Mouse (Mus musculus): ENCODE measurements around the gene Mkks.
A peak's percentile ranks its signal among the peaks of the same experiment; 100 is the strongest.
"Not testable (repeated sequence)": the region's sequence is repeated elsewhere in the genome, so short reads cannot be mapped to it uniquely, and the experiment has no call there.

Gene Mkks

GRCm38 (mm10) chr2:136891068-136891950, at the start of gene Mkks, which contains the start of the genes Slx4ip and AL731706.1:
Gene Mkks, minus strand, starts transcription at chr2:136891389.
Gene Slx4ip, plus strand, starts transcription at chr2:136891218.
Gene AL731706.1, minus strand, starts transcription at chr2:136891389.
- DNase-seq (ENCODE audit: low read depth, low spot score), result peak; percentile 99

DNA sequence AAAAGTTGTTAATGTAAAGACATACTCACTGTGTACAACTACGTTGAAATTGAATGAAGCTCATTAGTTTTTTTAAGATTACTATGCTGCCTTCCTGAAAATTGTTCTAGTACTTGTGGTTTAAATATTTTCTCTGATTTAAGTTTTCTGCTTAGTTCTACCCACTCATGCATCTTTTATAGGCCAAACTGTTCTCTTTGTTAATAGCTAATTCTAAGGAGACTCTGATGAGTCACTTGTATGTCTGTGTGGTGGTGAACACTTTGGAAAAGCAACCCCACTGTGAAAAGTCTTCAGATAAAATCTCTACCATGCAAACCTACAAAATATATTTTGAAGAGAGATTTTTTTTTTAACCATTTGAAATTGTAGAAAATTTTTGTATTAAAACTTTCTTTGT, 47.1 kb upstream of the Mkks start:
- no peak for DNase-seq (ENCODE audit: low read depth, low spot score)

- DNase-seq (ENCODE audit: low read depth, low spot score), result no peak
Measured at GRCm38 (mm10) chr2:136936391-136937288, 45.5 kb upstream of the Mkks start.

DNA sequence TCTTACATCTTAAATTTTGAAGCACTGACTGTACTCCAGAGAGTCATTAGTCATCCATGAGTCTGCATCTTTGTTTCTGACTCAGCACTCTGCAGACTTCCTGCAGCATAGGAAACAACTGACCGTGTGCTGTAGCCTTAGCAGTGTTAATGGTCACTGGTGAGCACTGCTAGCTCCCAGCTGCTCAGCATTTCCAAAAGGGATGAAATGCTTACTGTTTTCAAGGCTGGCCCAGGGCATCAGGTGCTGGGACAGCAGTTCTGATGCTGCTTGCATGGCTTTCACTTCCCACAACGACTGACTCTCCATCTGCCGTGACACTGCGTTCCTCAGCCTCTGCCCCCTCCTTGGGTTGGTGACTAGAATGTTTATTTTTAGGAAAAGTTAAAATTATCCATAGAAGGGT, 29.8 kb upstream of the Mkks start:
- DNase-seq (ENCODE audit: low read depth, low spot score), result no peak

- DNase-seq (ENCODE audit: low read depth, low spot score), result no peak
Measured at GRCm38 (mm10) chr2:136920257-136920993, 29.2 kb upstream of the Mkks start.

- DNase-seq (ENCODE audit: low read depth, low spot score), result no peak
Measured at GRCm38 (mm10) chr2:136919433-136919832, 28.2 kb upstream of the Mkks start.

DNA sequence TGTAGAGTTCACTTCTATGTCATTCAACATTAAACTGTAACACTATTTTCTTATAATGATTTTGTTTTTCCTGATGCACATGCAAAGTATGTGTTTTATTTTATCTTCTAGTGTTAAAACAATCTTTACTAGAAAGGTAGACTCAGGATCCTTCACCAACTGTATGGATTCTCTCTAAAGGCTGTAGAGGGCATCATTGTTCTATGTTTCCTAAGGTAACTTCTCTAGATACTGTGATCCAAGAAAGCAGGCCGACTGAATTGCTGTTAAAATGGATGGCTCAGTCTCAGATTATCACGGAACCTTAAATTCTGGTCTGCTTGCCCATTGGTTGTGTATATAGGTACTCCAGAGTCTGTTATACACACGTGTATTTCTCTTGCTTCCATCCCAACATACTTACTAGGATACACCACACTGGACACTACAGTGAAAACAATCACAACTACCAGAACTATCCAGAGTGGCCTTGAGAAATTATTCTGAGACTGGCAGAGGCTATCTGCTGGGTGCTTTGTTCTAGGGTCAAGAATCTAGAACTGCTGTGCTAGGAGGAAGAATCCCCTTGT, 23.2 kb upstream of the Mkks start:
- DNase-seq (ENCODE audit: low read depth, low spot score), result no peak

- DNase-seq (ENCODE audit: low read depth, low spot score), result no peak
Measured at GRCm38 (mm10) chr2:136913021-136913420, 21.8 kb upstream of the Mkks start.

DNA sequence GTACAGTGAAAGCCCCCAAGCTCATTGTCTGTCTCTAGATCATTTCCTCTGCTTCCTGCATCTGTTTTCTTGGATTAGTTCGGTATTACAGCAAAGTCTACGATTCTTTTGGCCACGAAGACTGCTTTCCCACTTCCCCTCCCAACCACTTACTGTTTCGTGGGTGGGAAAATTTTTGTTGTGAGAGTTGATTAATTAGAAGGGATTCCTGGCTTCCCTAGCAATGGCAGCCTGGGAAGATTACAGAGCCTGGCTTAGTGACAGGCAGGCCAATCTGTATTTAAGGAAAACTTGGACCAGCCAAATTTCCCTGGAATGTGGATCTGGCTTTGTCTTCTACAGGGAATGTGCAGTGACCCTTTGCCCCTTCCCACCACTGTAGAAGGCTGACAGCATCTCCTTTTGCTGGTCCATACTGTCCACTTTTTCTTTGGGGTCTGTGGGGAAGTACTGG, 20.8 kb upstream of the Mkks start:
- no peak for DNase-seq (ENCODE audit: low read depth, low spot score)

- DNase-seq (ENCODE audit: low read depth, low spot score), result no peak
Measured at GRCm38 (mm10) chr2:136909298-136909697, 18.1 kb upstream of the Mkks start.

GRCm38 (mm10) chr2:136908596-136908995, 17.4 kb upstream of the Mkks start:
- no peak for DNase-seq (ENCODE audit: low read depth, low spot score)

GRCm38 (mm10) chr2:136896131-136896530, 4.9 kb upstream of the Mkks start:
- no peak for DNase-seq (ENCODE audit: low read depth, low spot score)

- no peak for DNase-seq (ENCODE audit: low read depth, low spot score)
Measured at GRCm38 (mm10) chr2:136894494-136894893, 3.3 kb upstream of the Mkks start.

DNA sequence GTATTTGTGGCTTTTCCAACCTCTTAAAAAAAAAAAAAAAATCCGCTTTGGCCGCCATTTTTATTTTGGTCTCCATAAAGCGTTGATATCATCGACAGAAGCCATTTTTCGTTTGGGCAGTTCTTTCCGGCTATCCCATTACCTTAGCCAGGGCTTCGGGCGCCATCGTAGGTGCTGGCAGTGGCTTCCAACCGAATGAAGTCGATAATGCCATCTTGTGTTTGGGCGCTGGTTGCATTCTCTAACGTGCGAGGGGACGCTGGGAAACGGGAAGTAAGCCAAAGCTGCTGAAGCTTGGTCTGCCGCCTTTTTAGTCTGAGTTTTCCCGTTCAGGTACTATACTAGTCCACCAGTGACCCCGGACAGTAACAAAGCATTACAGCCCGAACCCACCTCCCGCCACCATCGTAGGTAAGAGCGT, 772 bp upstream of the Mkks start:
- DNase-seq (ENCODE audit: low read depth, low spot score), result peak; percentile 91

- not testable (repeated sequence) for DNase-seq (ENCODE audit: low read depth, low spot score)
Measured at GRCm38 (mm10) chr2:136890716-136891067, 497 bp downstream of the Mkks start.

GRCm38 (mm10) chr2:136886846-136887245, 4.3 kb downstream of the Mkks start:
- DNase-seq (ENCODE audit: low read depth, low spot score), result no peak

- DNase-seq (ENCODE audit: low read depth, low spot score), result no peak
Measured at GRCm38 (mm10) chr2:136885579-136885978, 5.6 kb downstream of the Mkks start, which contains the start of gene AL731706.2. Gene AL731706.2, minus strand, starts transcription at chr2:136885679.

- DNase-seq (ENCODE audit: low read depth, low spot score), result no peak
Measured at GRCm38 (mm10) chr2:136854543-136855388, 36.4 kb downstream of the Mkks start.

DNA sequence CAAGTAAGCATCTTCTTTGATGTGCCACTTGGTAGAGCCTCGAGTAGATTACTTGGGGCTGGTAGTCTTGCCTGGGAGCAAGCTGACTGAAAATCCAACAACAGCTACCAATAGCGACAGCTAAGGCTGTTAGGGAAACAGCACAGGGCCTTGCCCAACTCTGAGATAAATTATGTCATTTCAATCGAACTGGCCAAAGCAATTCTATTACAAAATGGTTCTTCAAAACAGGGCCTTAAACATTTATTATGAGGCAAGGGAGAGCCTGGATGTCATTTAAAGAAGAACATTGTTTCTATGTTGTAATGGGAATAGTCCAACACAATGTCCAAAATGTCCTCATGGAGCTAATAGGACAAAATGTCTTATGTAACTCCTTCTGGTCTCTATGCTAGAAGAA, 40.8 kb downstream of the Mkks start:
- no peak for DNase-seq (ENCODE audit: low read depth, low spot score)

DNA sequence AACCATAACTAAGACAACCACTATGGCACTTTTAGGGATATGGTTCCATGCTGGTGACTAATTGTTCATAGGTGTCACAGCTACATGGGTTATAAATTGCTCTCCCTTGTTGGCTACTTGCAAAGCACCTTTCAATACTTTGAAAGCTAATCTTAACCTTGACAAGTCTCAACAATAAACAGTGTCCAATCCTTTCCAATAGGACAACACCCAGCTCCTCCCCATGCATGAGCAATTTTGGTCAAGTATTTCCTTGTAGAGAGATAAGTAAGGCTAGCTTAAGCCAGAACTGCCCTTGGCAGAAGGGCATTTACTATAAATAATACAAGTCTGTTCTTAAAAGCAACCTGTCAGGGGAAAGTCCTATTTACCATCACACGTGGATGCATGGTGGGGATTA, 53.2 kb downstream of the Mkks start:
- no peak for DNase-seq (ENCODE audit: low read depth, low spot score)
